Mouse (Mus musculus) embryonic facial prominence, embryonic 12.5 days (tissue): Measurements from ENCODE around the gene Tmem236. TPM values are rescaled to one million over a fixed set of nuclear protein-coding genes. Genes with fewer than 3 reads are reported as not detected.
"Not testable (repeated sequence)": the region's sequence is repeated elsewhere in the genome, so short reads cannot be mapped to it uniquely, and the experiment has no call there.

ENCODE experiments used
- ATAC-seq: fragments of 200-750 bp; cut with Nextera tagmentation; 2 replicates; pipeline ENCODE4 v1.8.0; 2017; ENCODE audit not compliant: insufficient number of reproducible peaks, insufficient read depth, low FRiP score, low TSS enrichment
- H3K27ac ChIP-seq: fragments of 300-500 bp; sonication (generic); 2 replicates; pipeline ENCODE4 v1.5.1; 2016; ENCODE audit warnings: mild to moderate bottlenecking
- H3K27me3 ChIP-seq: fragments of 300-500 bp; sonication (generic); 2 replicates; pipeline ENCODE4 v1.6.1; 2016; ENCODE audit warnings: mild to moderate bottlenecking, moderate library complexity
- H3K36me3 ChIP-seq: fragments of 300-500 bp; sonication (generic); 2 replicates; pipeline ENCODE4 v1.6.1; 2016; ENCODE audit warnings: mild to moderate bottlenecking
- H3K4me1 ChIP-seq: fragments of 300-500 bp; sonication (generic); 2 replicates; pipeline ENCODE4 v1.6.1; 2016
- H3K4me2 ChIP-seq: fragments of 300-500 bp; sonication (generic); replicated peaks from 2 replicates; pipeline ENCODE4 v1.6.1; 2016; ENCODE audit warnings: mild to moderate bottlenecking, moderate library complexity
- H3K4me3 ChIP-seq: fragments of 300-500 bp; sonication (generic); 2 replicates; pipeline ENCODE4 v1.5.1; 2016; ENCODE audit warnings: mild to moderate bottlenecking
- H3K9ac ChIP-seq: fragments of 300-500 bp; sonication (generic); 2 replicates; pipeline ENCODE4 v1.6.1; 2016; ENCODE audit warnings: mild to moderate bottlenecking, moderate library complexity
- H3K9me3 ChIP-seq: fragments of 300-500 bp; sonication (generic); 2 replicates; pipeline ENCODE4 v1.6.1; 2016; ENCODE audit warnings: mild to moderate bottlenecking, moderate library complexity
- WGBS: fragments of 180-500 bp; shearing (Covaris S2); methylation state at CpG from one replicate; pipeline ENCODE4 v1.1.7; 2016; 5-methylcytosine and 5-hydroxymethylcytosine counted together
- polyA plus RNA-seq: library from polyadenylated mRNA; unstranded; fragments of >200 nt; fragmentation: Nextera tagmentation; extraction: Ambion mirVana; gene quantifications from 2 replicates; pipeline ENCODE4 v1.2.1, GENCODE M21; 2016

Gene Tmem236
- polyA plus RNA-seq, 1 experiment from 2014 or later = 0.05 TPM

DNA sequence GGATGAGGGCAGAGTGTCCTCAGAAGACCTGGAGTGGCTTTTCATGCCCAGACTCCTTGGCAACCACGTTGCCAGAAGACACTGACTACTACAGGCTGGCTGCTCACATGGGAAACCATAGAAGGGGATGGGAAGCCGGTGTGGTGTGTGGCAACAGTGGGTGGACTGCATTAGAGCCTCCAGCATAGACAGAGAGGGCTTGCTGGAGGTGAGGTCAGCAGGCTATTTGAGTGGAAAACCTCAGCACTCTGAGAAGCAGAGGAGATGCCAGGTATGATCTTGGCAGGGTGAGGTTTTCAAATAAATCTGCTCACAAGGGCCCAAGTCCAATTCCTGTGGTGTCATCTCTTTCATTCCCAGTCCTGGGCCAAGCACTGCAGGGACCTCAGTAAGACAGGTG is 25.3 kb downstream of the Tmem236 start:
- no peaks in the 10 kb centered on the region for H3K9me3 ChIP-seq
- no peak overlapping the region for H3K4me3 ChIP-seq
- 58% methylated on average over 2 of the region's 2 CpGs for WGBS
- no peaks in the 10 kb centered on the region for H3K36me3 ChIP-seq
- no peaks in the 10 kb centered on the region for H3K4me1 ChIP-seq
- no peaks in the 10 kb centered on the region for H3K27me3 ChIP-seq
- no peak overlapping the region for H3K4me2 ChIP-seq
- no peak for ATAC-seq
- H3K27ac ChIP-seq = no peak overlapping the region
- no peak overlapping the region for H3K9ac ChIP-seq

DNA sequence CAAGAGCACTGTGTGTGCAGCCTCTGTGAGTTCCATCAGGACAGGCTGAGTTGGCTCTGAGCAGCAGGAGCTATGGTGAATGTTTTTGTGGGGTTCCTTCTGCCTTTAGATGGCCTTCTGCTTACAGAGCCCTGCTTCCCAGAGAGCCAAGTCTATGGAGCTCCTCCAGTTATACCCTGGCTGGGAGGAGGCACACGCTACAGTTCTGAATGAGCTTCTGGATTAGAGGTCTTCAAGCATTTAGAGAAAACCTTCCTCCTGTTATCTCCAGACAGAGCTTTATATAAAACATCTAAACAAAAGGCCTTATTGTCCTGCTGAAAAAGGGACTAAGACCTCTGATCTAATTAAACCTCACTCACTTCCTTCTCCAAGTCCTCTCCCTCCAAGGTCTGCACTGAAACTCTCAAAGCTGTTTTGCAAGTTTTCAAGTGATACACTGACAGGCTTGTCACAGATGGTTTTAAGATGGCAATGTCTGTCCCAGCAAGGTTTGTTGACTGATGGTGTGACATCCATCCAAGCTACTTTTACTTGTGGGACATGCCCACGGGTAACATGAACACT is 26.6 kb downstream of the Tmem236 start:
- H3K4me2 ChIP-seq, H3K9ac ChIP-seq, H3K36me3 ChIP-seq, H3K27ac ChIP-seq, H3K4me3 ChIP-seq, H3K27me3 ChIP-seq, H3K4me1 ChIP-seq, H3K9me3 ChIP-seq, ATAC-seq: not testable (repeated sequence)
- no CpG with 5 or more reads among the region's 2 CpGs for WGBS

DNA sequence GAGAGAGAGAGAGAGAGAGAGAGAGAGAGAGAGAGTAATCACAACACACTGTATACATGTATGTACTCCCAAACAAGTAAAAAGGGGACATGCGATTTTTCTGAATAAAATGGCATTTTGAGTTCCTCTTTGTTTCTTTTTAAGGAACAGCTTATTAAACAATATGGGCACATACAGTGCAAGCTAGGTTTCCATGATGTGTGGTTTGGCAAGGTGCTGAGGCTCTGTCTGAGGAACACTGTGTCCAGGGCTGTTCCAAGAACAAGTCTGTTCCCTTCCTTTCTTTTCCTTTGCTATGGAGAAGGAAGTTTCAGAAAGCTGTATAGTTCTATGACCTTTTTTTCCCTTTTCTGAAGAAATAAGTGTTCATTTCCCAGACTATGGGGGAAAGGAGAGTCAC is 30.0 kb downstream of the Tmem236 start:
- Histone ChIP-seq H3K36me3 (no peaks in the 10 kb centered on the region), H3K4me3 (no peak overlapping the region), H3K27me3 (no peaks in the 10 kb centered on the region), H3K27ac (no peak overlapping the region), H3K9ac (no peak overlapping the region), H3K4me2 (no peak overlapping the region), H3K9me3 (no peaks in the 10 kb centered on the region), H3K4me1 (no peaks in the 10 kb centered on the region)
- ATAC-seq = no peak
- WGBS = 85% methylated on average over 1 of the region's 1 CpGs

DNA sequence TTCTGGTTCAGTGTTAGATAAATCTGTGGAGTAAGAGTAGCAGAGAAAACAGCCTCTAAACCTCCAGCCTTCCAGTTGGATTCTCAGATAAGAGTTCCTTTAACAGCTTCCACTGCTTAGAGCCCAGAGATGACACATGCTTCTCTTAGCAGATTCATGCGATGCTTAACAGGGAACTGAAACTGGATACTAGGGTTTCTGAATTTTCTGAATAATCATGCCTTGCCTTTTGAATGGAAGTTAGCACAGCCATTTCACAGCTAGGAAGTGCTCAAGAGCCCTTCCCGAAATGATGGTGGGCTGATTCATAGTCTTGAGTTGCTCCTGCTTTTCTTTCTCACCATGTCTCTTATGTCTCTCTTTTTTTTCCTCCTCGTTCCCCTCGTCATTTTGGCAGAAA is 32.5 kb downstream of the Tmem236 start:
- Histone ChIP-seq H3K9me3 (no peaks in the 10 kb centered on the region), H3K9ac (no peak overlapping the region), H3K4me3 (no peak overlapping the region), H3K27me3 (no peaks in the 10 kb centered on the region), H3K4me2 (no peak overlapping the region), H3K36me3 (no peaks in the 10 kb centered on the region), H3K27ac (no peak overlapping the region), H3K4me1 (no peaks in the 10 kb centered on the region)
- 70% methylated on average over 4 of the region's 4 CpGs for WGBS
- no peak for ATAC-seq

DNA sequence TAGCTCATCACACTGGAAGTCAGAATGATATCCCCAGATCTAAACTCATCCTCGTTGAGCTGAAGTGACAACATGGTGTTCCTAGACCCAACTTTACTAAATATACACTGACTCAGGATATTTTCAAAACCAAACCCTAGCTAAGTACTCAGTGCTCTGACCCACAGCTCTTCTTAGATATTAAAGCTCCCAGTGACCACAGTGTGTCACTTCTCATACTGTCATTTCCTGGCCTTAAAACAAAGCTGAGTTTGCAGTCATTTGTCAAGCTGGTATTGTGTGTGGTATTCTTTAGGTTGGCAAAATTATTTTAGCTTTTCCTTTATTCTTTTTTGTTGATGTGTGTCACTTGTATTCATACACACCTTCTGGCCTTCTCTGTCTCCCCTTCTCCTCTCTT is 36.4 kb downstream of the Tmem236 start:
- no peak overlapping the region for H3K4me3 ChIP-seq
- H3K9me3 ChIP-seq = no peaks in the 10 kb centered on the region
- no peak overlapping the region for H3K4me2 ChIP-seq
- H3K4me1 ChIP-seq = no peaks in the 10 kb centered on the region
- ATAC-seq = no peak
- no peaks in the 10 kb centered on the region for H3K36me3 ChIP-seq
- H3K27ac ChIP-seq = no peak overlapping the region
- H3K9ac ChIP-seq = no peak overlapping the region
- WGBS = 83% methylated on average over 1 of the region's 1 CpGs
- no peaks in the 10 kb centered on the region for H3K27me3 ChIP-seq

DNA sequence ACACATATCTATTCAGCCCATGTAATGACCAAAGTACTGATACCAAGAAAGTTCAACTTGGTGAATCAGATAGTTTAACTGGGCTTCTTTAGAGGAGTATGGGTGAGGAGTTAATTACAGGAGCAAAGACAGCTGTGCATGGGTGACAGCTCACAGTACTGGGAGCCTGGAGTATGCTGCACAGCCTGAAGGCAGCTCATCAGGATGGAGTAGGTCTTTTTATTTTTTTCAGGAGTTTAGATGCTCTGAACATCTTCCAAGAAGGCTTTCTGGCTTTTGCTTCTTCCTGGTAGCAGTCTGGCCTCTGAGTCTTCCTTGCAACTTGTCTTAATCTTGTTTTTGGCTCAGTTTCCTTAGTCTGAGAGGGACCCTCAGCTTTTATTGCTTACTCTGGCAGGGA is 37.3 kb downstream of the Tmem236 start:
- Histone ChIP-seq H3K9ac (no peak overlapping the region), H3K4me1 (no peaks in the 10 kb centered on the region), H3K4me2 (no peak overlapping the region), H3K27ac (no peak overlapping the region), H3K9me3 (no peaks in the 10 kb centered on the region), H3K27me3 (no peaks in the 10 kb centered on the region), H3K4me3 (no peak overlapping the region), H3K36me3 (no peaks in the 10 kb centered on the region)
- no peak for ATAC-seq

DNA sequence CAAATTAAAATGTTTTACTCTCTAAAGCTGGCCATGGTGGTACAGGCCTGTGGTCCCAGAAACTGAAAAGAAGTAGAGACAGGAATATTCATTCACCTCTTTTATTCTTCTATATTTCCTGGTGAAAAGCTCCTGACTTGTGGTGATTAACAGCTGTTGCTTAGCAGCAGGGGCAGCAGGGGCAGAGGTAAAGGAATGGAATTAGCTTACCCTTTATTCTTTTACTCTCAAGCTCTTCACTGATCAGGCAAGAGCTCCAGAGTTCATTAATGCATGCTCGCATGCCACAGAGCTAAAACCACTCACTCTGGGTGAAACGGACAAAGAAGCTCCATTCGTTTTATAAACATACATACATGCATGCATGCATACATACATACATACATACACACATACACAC is 40.4 kb downstream of the Tmem236 start:
- no peak overlapping the region for H3K27ac ChIP-seq
- H3K4me3 ChIP-seq = no peak overlapping the region
- no peak for ATAC-seq
- H3K9ac ChIP-seq = no peak overlapping the region
- no peaks in the 10 kb centered on the region for H3K9me3 ChIP-seq
- H3K27me3 ChIP-seq = no peaks in the 10 kb centered on the region
- H3K36me3 ChIP-seq = no peaks in the 10 kb centered on the region
- H3K4me2 ChIP-seq = no peak overlapping the region
- no peaks in the 10 kb centered on the region for H3K4me1 ChIP-seq
- WGBS = 59% methylated on average over 3 of the region's 3 CpGs

DNA sequence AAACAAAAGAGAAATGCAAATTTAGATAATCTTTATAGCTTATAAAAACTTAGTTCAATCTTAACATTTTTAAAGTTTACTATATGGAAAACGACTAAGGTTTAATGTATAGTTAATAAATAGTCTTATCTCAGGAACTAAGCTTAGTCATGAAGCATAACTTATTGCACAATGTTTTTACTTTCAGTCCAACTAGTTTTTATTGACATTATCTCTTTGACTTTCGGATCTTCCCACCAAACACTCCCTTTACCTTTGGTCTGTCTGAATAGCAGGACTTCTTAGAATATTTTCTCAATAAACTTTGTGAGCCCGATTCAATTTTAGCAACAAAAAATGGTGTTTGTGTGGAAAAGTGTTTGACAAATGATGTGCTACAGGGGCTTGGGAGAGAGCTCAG is 42.3 kb downstream of the Tmem236 start:
- Histone ChIP-seq H3K36me3 (no peaks in the 10 kb centered on the region), H3K27me3 (no peaks in the 10 kb centered on the region), H3K27ac (no peak overlapping the region), H3K4me3 (no peak overlapping the region), H3K9me3 (no peaks in the 10 kb centered on the region), H3K4me2 (no peak overlapping the region), H3K9ac (no peak overlapping the region), H3K4me1 (no peaks in the 10 kb centered on the region)
- no peak for ATAC-seq
- WGBS = 83% methylated on average over 3 of the region's 3 CpGs

DNA sequence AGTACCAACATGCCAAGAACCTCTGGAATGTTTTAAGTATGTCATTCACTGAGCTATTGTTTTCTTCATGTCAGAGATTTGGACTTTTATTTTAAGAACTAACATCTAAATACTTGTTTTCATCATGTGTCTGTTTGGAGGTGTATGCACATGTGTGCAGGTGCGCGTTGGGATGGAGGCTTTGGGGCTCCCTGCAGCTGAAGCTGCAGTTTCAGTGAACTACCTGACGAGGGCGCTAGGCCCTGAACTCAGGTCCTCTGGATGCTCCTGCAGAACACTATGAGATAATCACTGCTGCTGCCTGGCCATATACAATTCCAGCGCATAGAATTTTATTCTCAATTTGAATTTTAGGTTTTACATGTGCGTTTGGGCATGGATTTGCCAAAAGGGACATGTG is 43.8 kb downstream of the Tmem236 start:
- H3K4me2 ChIP-seq = no peak overlapping the region
- WGBS = 81% methylated on average over 6 of the region's 6 CpGs
- H3K27me3 ChIP-seq = no peaks in the 10 kb centered on the region
- H3K9me3 ChIP-seq = no peaks in the 10 kb centered on the region
- no peak overlapping the region for H3K27ac ChIP-seq
- no peaks in the 10 kb centered on the region for H3K4me1 ChIP-seq
- H3K4me3 ChIP-seq = no peak overlapping the region
- H3K36me3 ChIP-seq = no peaks in the 10 kb centered on the region
- H3K9ac ChIP-seq = no peak overlapping the region
- ATAC-seq = no peak

DNA sequence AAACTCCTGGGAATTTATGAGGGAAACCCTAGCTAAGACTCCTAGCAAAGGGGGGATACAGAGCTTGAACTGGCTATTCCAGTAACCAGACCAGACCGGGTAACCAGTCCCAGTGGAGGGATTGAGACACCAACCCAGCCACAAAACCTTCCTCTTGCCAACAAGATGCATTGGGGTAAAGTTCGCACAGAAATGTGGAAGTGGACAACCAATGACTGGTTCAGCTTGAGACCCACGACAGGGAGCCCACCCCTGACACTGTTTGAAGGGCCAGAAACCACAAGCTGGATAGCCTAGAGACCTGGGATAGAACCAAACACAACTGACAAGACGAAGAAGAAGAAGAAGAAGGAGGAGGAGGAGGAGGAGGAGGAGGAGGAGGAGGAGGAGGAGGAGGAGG is 50.1 kb downstream of the Tmem236 start:
- no peak for ATAC-seq
- Histone ChIP-seq H3K4me3 (no peak overlapping the region), H3K36me3 (no peaks in the 10 kb centered on the region), H3K27me3 (no peaks in the 10 kb centered on the region), H3K4me1 (no peaks in the 10 kb centered on the region), H3K27ac (no peak overlapping the region), H3K9me3 (no peaks in the 10 kb centered on the region), H3K9ac (no peak overlapping the region), H3K4me2 (no peak overlapping the region)
- WGBS = 76% methylated on average over 3 of the region's 4 CpGs

DNA sequence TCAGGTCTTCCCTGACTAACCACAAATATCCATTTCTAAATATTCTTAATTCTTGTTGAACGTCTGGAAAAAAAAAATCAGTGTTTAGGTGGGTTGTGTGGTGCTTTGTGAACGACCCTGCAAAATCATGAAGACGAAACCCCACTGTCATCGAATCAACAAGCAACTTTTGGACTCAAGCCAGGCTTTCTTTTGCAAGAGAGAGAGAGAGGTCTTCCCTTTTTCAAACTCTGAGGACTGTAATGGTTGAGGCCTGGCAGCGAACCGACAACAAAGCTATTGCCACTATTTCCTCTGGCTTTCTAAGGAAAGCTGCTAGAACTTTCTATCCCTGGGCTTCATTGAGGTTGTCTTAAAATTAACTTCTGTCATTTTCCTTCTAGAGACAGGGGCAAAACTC is 54.2 kb downstream of the Tmem236 start:
- 77% methylated on average over 6 of the region's 6 CpGs for WGBS
- H3K27me3 ChIP-seq = no peaks in the 10 kb centered on the region
- no peak overlapping the region for H3K9ac ChIP-seq
- no peak overlapping the region for H3K4me2 ChIP-seq
- no peaks in the 10 kb centered on the region for H3K9me3 ChIP-seq
- no peak for ATAC-seq
- H3K36me3 ChIP-seq = no peaks in the 10 kb centered on the region
- no peak overlapping the region for H3K4me3 ChIP-seq
- H3K27ac ChIP-seq = no peak overlapping the region
- H3K4me1 ChIP-seq = no peaks in the 10 kb centered on the region

DNA sequence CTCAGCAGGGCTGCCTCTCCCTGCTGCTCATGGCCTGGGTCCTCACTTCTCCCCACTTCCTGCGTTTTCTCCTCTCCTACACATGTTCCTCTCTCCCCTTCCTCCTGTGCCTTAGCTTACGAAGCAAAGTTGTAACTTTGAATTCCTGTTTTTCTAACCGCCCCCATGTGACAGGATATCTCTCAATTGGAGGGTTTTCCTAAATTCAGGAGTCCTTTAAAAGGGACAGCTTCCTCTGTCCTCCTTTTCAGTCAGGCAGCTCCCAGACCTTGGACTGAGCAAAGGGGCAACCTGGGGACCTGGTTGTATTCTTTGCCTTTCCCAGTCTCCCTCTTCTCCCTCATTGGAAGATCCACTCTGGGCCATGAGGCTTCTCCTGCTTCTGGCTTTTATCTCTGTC is 54.8 kb downstream of the Tmem236 start, which contains the start of gene Mrc1:
Gene Mrc1, plus strand, starts transcription at position 244 of the 400 bp plus-strand sequence.
- 50% methylated on average over 3 of the region's 3 CpGs for WGBS
- H3K4me1 ChIP-seq = no peaks in the 10 kb centered on the region
- no peaks in the 10 kb centered on the region for H3K27me3 ChIP-seq
- H3K4me2 ChIP-seq = no peak within 1 kb of the TSS
- no peaks in the 10 kb centered on the region for H3K36me3 ChIP-seq
- H3K4me3 ChIP-seq = no peak within 1 kb of the TSS
- no peak within 1 kb of the TSS for H3K9ac ChIP-seq
- no peak within 1 kb of the TSS for H3K27ac ChIP-seq
- no peaks in the 10 kb centered on the region for H3K9me3 ChIP-seq
- no peak for ATAC-seq

DNA sequence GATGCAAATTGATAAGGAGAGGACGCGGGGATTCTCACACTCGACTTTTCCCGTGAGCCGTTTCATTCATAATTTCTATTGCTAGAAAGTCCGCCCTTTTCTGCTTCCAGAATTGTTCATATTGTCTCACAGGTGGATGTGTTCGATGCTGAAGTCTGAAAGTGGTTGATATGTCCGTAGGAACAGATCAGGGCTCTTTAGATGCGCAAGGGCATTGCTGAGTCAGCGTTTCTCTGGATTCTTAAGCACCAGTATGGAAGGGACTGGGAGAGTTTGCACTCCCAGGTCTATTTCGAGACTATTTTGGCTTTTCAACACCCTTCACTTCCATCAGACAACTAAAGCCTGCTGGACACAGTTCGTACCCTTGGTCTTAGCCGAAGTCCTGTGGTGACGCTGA is 55.7 kb downstream of the Tmem236 start:
- no peak overlapping the region for H3K9ac ChIP-seq
- no peaks in the 10 kb centered on the region for H3K9me3 ChIP-seq
- H3K4me2 ChIP-seq = no peak overlapping the region
- no peak for ATAC-seq
- H3K4me3 ChIP-seq = no peak overlapping the region
- H3K36me3 ChIP-seq = no peaks in the 10 kb centered on the region
- H3K27me3 ChIP-seq = no peaks in the 10 kb centered on the region
- no peak overlapping the region for H3K27ac ChIP-seq
- no peaks in the 10 kb centered on the region for H3K4me1 ChIP-seq
- WGBS = 90% methylated on average over 14 of the region's 14 CpGs
